Mouse (Mus musculus) hindbrain, embryonic 13.5 days (tissue): ENCODE data around the gene Ms4a3. TPM values are rescaled to one million over a fixed set of nuclear protein-coding genes. Genes with fewer than 3 reads are reported as not detected.

Experiments used
- polyA plus RNA-seq: library from polyadenylated mRNA; unstranded; fragments of >200 nt; fragmentation: Nextera tagmentation; extraction: Ambion mirVana; gene quantifications from 2 replicates; pipeline ENCODE4 v1.2.1, GENCODE M21; 2015

Ms4a3 gene
- polyA plus RNA-seq, 1 experiment from 2014 or later, result not detected

Other genes starting within 250 kb of the Ms4a3 start
- gene Ms4a4c, start 236.1 kb downstream of the Ms4a3 start, polyA plus RNA-seq, result 0.14 and 0.44 TPM in 2 replicates
- gene Ms4a4b, start 197.3 kb downstream of the Ms4a3 start, polyA plus RNA-seq, result not detected in 2 replicates
- gene Ms4a6c, start 171.5 kb downstream of the Ms4a3 start, polyA plus RNA-seq, result 2.6 and 3.7 TPM in 2 replicates
- gene Gm8369, start 154.9 kb downstream of the Ms4a3 start, polyA plus RNA-seq, result not detected in 2 replicates
- gene Ms4a6b, start 124.3 kb downstream of the Ms4a3 start, polyA plus RNA-seq, result 2.2 and 3.6 TPM in 2 replicates
- not detected in 2 replicates for gene Ms4a4d, start 104.0 kb downstream of the Ms4a3 start, polyA plus RNA-seq
- gene Ms4a6d, start 36.0 kb downstream of the Ms4a3 start, polyA plus RNA-seq, result 2.6 and 2.7 TPM in 2 replicates
- 0.10 and 0.16 TPM in 2 replicates for gene Ms4a2, start 17.1 kb downstream of the Ms4a3 start, polyA plus RNA-seq
- not detected in 2 replicates for gene Oosp2, start 19.7 kb upstream of the Ms4a3 start, polyA plus RNA-seq
- gene Oosp1, start 50.3 kb upstream of the Ms4a3 start, polyA plus RNA-seq, result not detected in 2 replicates
- not detected in 2 replicates for gene Oosp3, start 56.2 kb upstream of the Ms4a3 start, polyA plus RNA-seq
- gene Gif, start 106.7 kb upstream of the Ms4a3 start, polyA plus RNA-seq, result not detected in 2 replicates
- gene Mrpl16, start 129.5 kb upstream of the Ms4a3 start, polyA plus RNA-seq, result 44.3 and 44.9 TPM in 2 replicates
- 11.3 and 12.8 TPM in 2 replicates for gene Stx3, start 178.6 kb upstream of the Ms4a3 start, polyA plus RNA-seq
- not detected in 2 replicates for gene Olfr1417, start 198.4 kb upstream of the Ms4a3 start, polyA plus RNA-seq
- not detected in 2 replicates for gene Olfr1418, start 220.2 kb upstream of the Ms4a3 start, polyA plus RNA-seq
- not detected in 2 replicates for gene Olfr1419, start 234.3 kb upstream of the Ms4a3 start, polyA plus RNA-seq
- not detected in 2 replicates for gene Olfr1420, start 245.7 kb upstream of the Ms4a3 start, polyA plus RNA-seq